Mouse (Mus musculus) megakaryocyte, embryonic 14.5 days (primary cell): Measurements from ENCODE around the gene Prkca.

Experiments
- FLI1 ChIP-seq: IDR thresholded peaks from 2 replicates; pipeline ENCODE4 v1.6.1; 2012; ENCODE audit warnings: low read length, inconsistent platforms, mixed read lengths
- GATA1 ChIP-seq: IDR thresholded peaks from 3 replicates; pipeline ENCODE4 v1.6.1; 2012; ENCODE audit warnings: mixed read lengths, low read length, inconsistent platforms, borderline replicate concordance

DNA sequence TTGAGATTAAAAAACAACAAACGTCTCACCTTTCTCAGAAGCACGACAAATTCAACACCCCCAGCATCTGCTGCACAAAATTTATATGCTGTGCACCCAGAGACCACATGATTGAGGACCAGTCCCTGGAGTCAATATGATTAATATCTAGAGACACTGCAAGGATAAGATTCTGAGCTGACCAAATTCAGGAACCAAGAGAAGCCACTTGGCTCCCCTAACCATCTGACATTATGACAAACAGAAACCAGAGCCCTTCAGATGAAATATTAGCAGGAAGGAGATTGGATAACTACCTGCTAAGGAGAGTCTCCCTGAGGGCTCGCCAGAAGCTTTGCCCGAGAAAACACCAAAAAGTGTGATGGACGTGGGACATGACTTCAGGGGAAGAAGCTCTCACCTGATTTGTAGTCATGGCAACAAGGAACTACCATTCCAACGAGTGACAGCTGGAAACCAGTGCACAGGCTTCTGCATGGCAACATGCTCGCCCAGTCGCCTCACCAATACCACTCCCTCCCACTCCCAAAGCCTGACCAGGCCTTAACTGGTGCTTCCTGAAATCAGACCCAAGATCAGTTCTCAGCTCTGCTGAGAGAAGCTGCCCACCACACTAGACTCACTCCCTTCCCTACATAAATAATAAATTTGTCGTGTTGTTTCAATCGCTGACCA, 106.8 kb downstream of the Prkca start:
- TF ChIP-seq GATA1 (no peak), FLI1 (no peak)
